Mouse (Mus musculus): Measurements from ENCODE around the gene Prdm11. TPM values are rescaled to one million over a fixed set of nuclear protein-coding genes. Genes with fewer than 3 reads are reported as not detected.

Prdm11 gene
- polyA plus RNA-seq, 1 experiment from 2014 or later: 7.2 TPM

DNA sequence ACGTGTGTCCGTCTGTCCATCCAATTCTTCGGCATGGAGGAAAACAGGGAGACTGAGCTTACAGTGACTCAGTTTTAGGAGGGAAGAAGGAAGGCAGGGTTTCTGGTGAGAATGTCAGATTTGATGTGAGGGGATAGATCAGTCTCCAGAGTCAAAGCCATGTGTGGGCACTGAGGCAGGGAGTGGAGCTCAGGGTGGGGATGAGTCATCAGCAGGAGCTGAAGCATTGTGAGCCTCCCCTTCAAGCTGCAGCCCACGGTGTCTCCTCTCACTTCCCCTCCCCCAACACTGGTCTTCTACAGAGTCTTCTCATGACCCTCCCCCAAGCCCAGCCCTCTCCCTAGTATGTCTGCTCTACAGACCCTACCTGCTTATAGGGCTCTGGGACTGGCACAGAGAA, 33.4 kb upstream of the Prdm11 start:
- H3K9me3 ChIP-seq: no peaks in the 10 kb centered on the region
- H3K4me3 ChIP-seq (replicated peaks): no peak overlapping the region
- WGBS: 71% methylated on average over 4 of the region's 4 CpGs
- no peak overlapping the region for H3K4me2 ChIP-seq
- H3K9ac ChIP-seq (replicated peaks): no peak overlapping the region
- no peaks in the 10 kb centered on the region for H3K36me3 ChIP-seq
- 0 out of 2 replicates have a peak, but pooled peaks cover 9% of the 10 kb centered on the region for H3K27me3 ChIP-seq
- no peak for ATAC-seq (ENCODE audit: insufficient number of reproducible peaks, insufficient read depth, low FRiP score, low TSS enrichment, low read depth)
- no peaks in the 10 kb centered on the region for H3K4me1 ChIP-seq (replicated peaks)
- H3K27ac ChIP-seq: no peak overlapping the region

DNA sequence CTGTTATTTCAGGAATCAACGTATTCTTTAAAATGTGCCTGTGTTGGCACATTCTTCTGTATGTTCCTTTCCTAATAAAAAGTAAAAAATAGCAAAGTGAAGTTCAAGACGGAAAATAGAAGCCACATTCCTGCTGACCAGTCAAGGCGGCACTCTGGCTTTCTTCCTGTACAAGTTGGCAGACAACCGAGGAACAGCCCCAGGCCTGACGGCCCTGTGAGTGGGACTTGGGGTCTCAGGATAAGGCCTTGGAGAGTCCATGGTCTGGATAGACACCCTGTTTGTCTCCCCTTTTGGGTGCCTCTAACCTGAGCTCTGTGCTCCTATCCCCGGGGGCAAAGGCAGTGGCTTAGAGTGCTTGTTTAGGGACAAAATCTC, 30.6 kb upstream of the Prdm11 start:
- Histone ChIP-seq H3K4me3 (replicated peaks) (no peak overlapping the region), H3K27me3 (peaks cover 23% of the 10 kb centered on the region; the same call in 1 of the 2 replicates), H3K9me3 (no peaks in the 10 kb centered on the region), H3K9ac (replicated peaks) (no peak overlapping the region), H3K4me2 (no peak overlapping the region), H3K27ac (no peak overlapping the region), H3K36me3 (no peaks in the 10 kb centered on the region), H3K4me1 (replicated peaks) (no peaks in the 10 kb centered on the region)
- ATAC-seq (ENCODE audit: insufficient number of reproducible peaks, insufficient read depth, low FRiP score, low TSS enrichment, low read depth): no peak
- 73% methylated on average over 6 of the region's 6 CpGs for WGBS

DNA sequence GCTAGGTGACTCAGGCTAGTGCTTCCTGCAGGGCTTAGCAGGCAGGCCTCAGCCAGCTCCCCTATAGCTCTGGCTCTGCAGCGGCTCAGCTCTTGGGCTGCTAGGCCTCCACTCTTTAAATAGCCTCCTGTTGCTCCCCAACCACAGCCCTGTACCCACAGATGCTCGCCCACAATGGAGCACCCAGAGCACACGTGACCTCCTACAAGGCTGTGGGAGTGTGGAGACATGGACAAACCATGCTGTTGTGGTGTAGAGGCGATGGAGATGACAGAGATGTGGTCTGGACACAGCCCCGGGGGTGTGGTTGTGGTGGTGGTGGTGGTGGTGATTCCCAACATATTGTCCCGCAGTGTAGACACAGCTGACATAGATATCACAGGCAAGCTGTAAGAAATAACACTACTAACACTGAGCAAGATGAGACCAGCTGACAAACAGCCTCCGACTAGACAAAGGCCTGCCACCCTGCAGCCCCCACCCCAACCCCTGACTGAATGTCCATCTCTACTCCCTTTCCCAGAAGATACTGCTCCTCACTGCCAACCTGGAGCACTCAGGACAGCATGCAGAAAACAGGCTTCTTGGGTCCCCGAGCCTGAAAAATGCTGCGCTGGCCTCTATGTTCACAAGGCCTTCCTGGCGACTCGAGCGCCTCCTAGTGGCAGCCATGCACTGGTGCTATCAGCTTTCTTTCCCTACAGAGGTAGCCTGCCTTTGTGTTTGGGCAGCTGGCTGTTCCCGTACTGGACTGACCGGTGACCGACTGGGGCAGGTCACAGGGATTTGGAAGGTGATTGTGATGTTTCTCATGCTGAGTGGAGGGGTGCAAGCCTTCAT, 30.0 kb upstream of the Prdm11 start:
- ATAC-seq (ENCODE audit: insufficient number of reproducible peaks, insufficient read depth, low FRiP score, low TSS enrichment, low read depth): peak; percentile 39; the same call in 1 of the 2 replicates
- H3K4me1 ChIP-seq (replicated peaks): no peaks in the 10 kb centered on the region
- no peak overlapping the region for H3K4me2 ChIP-seq
- H3K27me3 ChIP-seq: peaks cover 23% of the 10 kb centered on the region; the same call in 1 of the 2 replicates
- no peaks in the 10 kb centered on the region for H3K9me3 ChIP-seq
- 42% methylated on average over 15 of the region's 15 CpGs for WGBS
- H3K36me3 ChIP-seq: no peaks in the 10 kb centered on the region
- H3K4me3 ChIP-seq (replicated peaks): no peak overlapping the region
- no peak overlapping the region for H3K27ac ChIP-seq
- 0 out of 2 replicates have a peak overlapping the region, but pooled peaks have one; percentile 31 for H3K9ac ChIP-seq (replicated peaks)

DNA sequence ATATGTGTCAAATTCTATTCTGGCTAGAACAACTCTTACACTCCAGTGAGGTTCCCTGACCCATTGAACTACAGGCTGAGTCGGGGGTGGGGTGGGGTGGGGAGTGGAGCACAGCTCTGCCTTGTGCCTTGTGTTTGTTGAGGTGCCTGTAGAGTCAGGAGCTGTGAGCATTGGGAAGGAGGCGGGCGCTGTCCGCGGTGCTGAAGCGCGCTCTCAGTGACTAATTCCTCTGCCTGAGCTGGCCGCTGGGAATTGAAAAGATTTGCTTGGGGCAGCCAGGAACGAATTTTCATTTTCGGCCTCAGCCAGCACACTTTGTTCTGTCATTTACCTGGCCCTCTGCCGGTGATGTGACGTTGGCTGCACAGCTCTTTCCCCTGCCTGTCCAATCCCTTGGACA, 25.7 kb upstream of the Prdm11 start:
- Histone ChIP-seq H3K9me3 (no peaks in the 10 kb centered on the region), H3K4me1 (replicated peaks) (no peaks in the 10 kb centered on the region), H3K4me2 (no peak overlapping the region), H3K36me3 (no peaks in the 10 kb centered on the region), H3K9ac (replicated peaks) (no peak overlapping the region), H3K27me3 (peaks cover 28% of the 10 kb centered on the region; the same call in 1 of the 2 replicates), H3K4me3 (replicated peaks) (no peak overlapping the region), H3K27ac (no peak overlapping the region)
- no peak for ATAC-seq (ENCODE audit: insufficient number of reproducible peaks, insufficient read depth, low FRiP score, low TSS enrichment, low read depth)
- WGBS: 4% methylated on average over 12 of the region's 12 CpGs

DNA sequence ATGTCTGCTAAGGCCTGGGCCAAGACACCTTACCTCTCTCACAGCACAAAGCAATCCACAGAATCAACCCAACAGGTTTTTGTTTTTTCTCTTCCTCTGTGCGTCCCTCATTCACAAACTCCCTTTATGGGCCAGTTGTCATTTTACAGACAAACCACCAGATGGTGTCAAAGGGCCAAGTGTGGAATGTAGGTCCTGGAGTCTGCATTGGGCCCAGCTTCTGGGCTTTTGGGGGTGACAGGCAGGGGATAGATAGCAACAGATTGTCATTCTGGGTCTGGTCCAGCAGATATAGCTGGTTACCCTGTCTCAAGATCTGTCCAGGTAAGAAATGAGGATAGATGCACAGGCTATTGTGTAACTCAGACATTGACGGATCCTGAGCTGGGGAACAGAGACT, 23.0 kb upstream of the Prdm11 start:
- peaks cover 28% of the 10 kb centered on the region for H3K27me3 ChIP-seq
- no peaks in the 10 kb centered on the region for H3K9me3 ChIP-seq
- H3K36me3 ChIP-seq: no peaks in the 10 kb centered on the region
- no peak overlapping the region for H3K27ac ChIP-seq
- H3K4me3 ChIP-seq (replicated peaks): no peak overlapping the region
- H3K4me2 ChIP-seq: no peak overlapping the region
- no peak for ATAC-seq (ENCODE audit: insufficient number of reproducible peaks, insufficient read depth, low FRiP score, low TSS enrichment, low read depth)
- no peaks in the 10 kb centered on the region for H3K4me1 ChIP-seq (replicated peaks)
- no peak overlapping the region for H3K9ac ChIP-seq (replicated peaks)
- 46% methylated on average over 2 of the region's 2 CpGs for WGBS

DNA sequence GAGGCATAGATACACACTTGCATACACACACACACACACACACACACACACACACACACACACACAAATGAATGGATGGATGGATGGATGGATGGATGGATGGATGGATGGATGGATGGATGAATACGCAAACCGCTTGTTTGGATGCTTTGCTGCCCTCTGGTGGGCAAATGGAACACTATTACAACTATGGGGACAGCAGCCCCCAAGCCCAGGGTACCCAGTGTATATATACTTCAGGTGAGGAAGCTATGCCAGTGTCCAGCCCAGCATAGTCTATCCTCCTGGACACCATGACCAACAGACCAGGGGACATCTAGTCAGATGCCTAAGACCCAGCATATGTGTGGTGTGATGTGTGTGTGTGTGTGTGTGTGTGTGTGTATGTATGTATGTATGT, 17.4 kb upstream of the Prdm11 start:
- H3K36me3 ChIP-seq: no peaks in the 10 kb centered on the region
- H3K27ac ChIP-seq: no peak overlapping the region
- no peak for ATAC-seq (ENCODE audit: insufficient number of reproducible peaks, insufficient read depth, low FRiP score, low TSS enrichment, low read depth)
- H3K4me2 ChIP-seq: no peak overlapping the region
- H3K9me3 ChIP-seq: no peaks in the 10 kb centered on the region
- H3K4me1 ChIP-seq (replicated peaks): no peaks in the 10 kb centered on the region
- H3K27me3 ChIP-seq: peaks cover 15% of the 10 kb centered on the region
- H3K9ac ChIP-seq (replicated peaks): no peak overlapping the region
- WGBS: 17% methylated on average over 2 of the region's 2 CpGs
- H3K4me3 ChIP-seq (replicated peaks): no peak overlapping the region

DNA sequence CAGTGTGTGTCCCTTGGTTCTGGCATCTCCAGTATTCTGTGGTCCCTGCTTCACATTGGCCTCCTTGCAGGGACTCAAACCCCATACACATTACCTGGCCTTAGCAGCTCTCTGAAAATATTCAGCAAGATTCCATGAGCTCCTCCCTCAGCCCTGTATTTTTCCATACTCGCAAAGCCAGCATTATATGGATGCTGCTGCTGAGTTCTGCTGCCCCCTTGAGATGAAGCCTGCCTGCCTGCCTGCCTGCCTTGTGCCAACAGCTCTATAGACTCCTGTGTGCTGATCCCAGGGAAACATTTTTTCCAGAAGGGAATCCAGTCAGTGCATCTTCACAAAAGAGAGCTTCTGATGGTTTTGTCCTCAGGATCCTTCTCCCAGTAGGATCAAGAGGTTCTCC, 5.9 kb upstream of the Prdm11 start:
- ATAC-seq (ENCODE audit: insufficient number of reproducible peaks, insufficient read depth, low FRiP score, low TSS enrichment, low read depth): no peak
- Histone ChIP-seq H3K4me3 (replicated peaks) (no peak overlapping the region), H3K36me3 (no peaks in the 10 kb centered on the region), H3K9ac (replicated peaks) (no peak overlapping the region), H3K9me3 (no peaks in the 10 kb centered on the region), H3K4me2 (no peak overlapping the region), H3K27ac (no peak overlapping the region), H3K27me3 (peaks cover 6% of the 10 kb centered on the region; the same call in 1 of the 2 replicates), H3K4me1 (replicated peaks) (peaks cover 1% of the 10 kb centered on the region)
- WGBS: 31% methylated on average over 1 of the region's 1 CpGs

DNA sequence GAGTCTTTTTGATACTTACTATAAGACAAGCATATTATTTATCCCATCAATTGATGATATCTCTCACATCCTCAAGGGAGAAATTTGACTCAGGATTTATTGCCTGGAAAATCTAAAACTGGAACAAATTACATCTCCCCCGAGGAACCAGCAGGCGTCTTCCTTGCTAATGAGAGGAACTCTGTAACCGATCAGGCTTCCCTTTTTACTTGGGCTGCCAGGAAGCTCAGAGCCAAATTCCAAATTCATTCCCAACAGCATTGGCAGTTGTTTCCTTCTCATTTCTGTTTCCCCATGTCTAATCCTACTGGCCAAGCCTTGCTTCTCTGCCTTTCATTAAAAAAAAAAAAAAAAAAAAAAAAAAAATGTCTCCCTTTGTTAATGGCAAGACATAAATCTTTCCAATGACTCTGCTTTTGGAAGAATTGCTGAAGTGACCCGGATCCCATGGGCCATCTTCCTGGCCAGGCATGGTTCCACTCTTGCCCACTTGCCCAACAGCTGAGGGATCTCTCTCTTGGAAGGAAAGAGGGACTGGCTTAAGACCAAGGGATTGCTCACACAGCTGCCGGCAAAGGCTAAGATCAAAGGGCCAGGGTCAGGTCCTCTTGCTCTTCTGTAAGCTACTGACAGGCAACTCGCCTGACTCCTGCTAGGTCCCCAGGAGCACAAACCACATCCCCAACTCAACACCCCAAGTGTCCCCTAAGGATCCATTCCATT, 2.8 kb upstream of the Prdm11 start:
- H3K9me3 ChIP-seq: no peaks in the 10 kb centered on the region
- H3K36me3 ChIP-seq: no peaks in the 10 kb centered on the region
- no peak for ATAC-seq (ENCODE audit: insufficient number of reproducible peaks, insufficient read depth, low FRiP score, low TSS enrichment, low read depth)
- H3K27me3 ChIP-seq: peaks cover 6% of the 10 kb centered on the region; the same call in 1 of the 2 replicates
- 17% methylated on average over 6 of the region's 6 CpGs for WGBS
- H3K4me1 ChIP-seq (replicated peaks): peaks cover 19% of the 10 kb centered on the region
- no peak overlapping the region for H3K4me3 ChIP-seq (replicated peaks)
- H3K27ac ChIP-seq: no peak overlapping the region
- no peak overlapping the region for H3K9ac ChIP-seq (replicated peaks)
- no peak overlapping the region for H3K4me2 ChIP-seq

DNA sequence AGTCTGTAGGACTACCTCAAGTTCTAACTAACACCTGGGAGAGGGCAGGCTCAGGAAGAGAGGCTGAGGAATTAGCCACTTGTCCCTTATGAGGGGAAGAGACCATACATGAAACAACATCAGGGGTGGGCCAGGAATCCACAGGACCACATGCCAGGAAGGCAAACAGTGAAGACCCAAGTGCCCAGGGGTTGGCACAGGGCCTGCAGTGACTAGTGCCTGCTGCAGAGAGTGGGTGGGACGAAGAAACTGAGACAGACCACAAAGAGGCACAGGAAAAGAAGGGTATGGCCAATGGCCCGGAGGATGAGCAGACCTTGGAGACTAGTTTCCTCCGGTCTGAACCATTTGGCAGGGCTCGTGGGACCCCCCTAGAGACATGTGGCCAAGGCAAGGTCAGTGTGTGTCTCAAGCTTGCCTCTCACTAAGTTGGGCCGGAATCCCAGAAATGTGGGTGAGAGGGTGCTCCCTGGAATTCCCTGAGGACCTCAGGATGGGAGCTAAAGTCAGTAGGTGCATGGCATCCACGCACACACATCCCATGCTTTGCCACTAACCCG, 1.6 kb upstream of the Prdm11 start:
- Histone ChIP-seq H3K4me2 (no peak overlapping the region), H3K27ac (no peak overlapping the region), H3K9me3 (no peaks in the 10 kb centered on the region), H3K4me3 (replicated peaks) (no peak overlapping the region), H3K27me3 (peaks cover 6% of the 10 kb centered on the region; the same call in 1 of the 2 replicates), H3K9ac (replicated peaks) (no peak overlapping the region), H3K36me3 (0 out of 2 replicates have a peak, but pooled peaks cover 8% of the 10 kb centered on the region), H3K4me1 (replicated peaks) (peaks cover 23% of the 10 kb centered on the region)
- 88% methylated on average over 7 of the region's 7 CpGs for WGBS
- no peak for ATAC-seq (ENCODE audit: insufficient number of reproducible peaks, insufficient read depth, low FRiP score, low TSS enrichment, low read depth)

DNA sequence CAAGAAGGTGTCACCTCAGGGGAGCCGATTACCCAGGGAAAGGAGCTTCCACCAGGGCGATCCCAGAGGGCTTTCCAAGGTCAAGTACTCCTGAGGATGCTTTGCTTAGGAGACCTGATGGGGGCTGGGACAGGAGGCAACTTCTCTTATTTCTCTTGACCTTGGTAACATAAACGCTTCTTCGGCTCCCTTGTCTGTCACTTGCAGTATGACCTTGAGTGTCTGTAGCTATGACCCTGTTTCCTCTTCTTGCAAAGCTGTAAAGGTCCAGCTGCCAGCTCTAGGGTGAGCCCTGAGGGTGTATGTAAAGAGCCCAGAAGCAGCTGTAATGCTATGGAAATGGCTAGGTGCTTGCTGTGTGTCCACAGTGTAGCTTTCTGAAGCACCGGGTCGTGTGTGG, 1.1 kb upstream of the Prdm11 start:
- Histone ChIP-seq H3K4me2 (peak overlapping the region; percentile 83), H3K9ac (replicated peaks) (no peak overlapping the region), H3K27ac (no peak overlapping the region), H3K27me3 (peaks cover 6% of the 10 kb centered on the region; the same call in 1 of the 2 replicates), H3K9me3 (no peaks in the 10 kb centered on the region), H3K4me1 (replicated peaks) (peaks cover 28% of the 10 kb centered on the region), H3K36me3 (0 out of 2 replicates have a peak, but pooled peaks cover 11% of the 10 kb centered on the region), H3K4me3 (replicated peaks) (no peak overlapping the region; the same call in 1 of the 2 replicates)
- ATAC-seq (ENCODE audit: insufficient number of reproducible peaks, insufficient read depth, low FRiP score, low TSS enrichment, low read depth): no peak
- WGBS: 79% methylated on average over 6 of the region's 6 CpGs

DNA sequence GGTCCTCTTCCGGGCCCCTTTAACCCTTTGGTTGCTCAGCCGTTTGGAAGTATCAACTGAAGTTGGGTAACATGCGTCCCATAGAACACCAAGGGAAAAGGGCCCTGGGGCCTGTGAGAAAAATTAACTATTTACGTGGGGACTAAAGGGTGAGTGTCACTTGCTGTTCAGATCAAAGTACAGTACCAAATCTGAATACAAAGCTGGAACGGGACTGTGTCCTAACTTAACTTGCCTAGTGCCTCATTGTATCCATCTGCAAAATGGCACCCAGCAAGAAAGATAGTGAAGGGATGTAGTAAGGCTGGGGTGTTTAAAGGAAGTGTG, 505 bp upstream of the Prdm11 start:
- Histone ChIP-seq H3K36me3 (0 out of 2 replicates have a peak, but pooled peaks cover 11% of the 10 kb centered on the region), H3K9me3 (no peaks in the 10 kb centered on the region), H3K27ac (peak overlapping the region; percentile 98), H3K4me1 (replicated peaks) (peaks cover 34% of the 10 kb centered on the region), H3K4me2 (peak overlapping the region; percentile 83), H3K27me3 (peaks cover 6% of the 10 kb centered on the region; the same call in 1 of the 2 replicates), H3K9ac (replicated peaks) (peak overlapping the region; percentile 97), H3K4me3 (replicated peaks) (peak overlapping the region; percentile 79)
- ATAC-seq (ENCODE audit: insufficient number of reproducible peaks, insufficient read depth, low FRiP score, low TSS enrichment, low read depth): no peak
- 21% methylated on average over 5 of the region's 5 CpGs for WGBS

Measured in limb, embryonic 12.5 days (tissue).